Comparison of ENCODE assay signal across 13 mouse cellular contexts in genomic region chr12:98050057-98050456, GRCm38 (mm10).
A peak's percentile ranks its signal among the peaks of the same experiment; 100 is the strongest.
DNase-seq lines count a peak whose midpoint lies in the region; ATAC-seq and TF ChIP-seq lines count a peak whose summit lies in the region.
"Had no signal": no experiment of that assay in that cellular context is flagged by ENCODE, and none has a peak within 500 bp of the region (broad histone marks: within the 10 kb centered on the region; RNA-seq: fewer than 3 reads in every experiment).

No protein-coding gene starts in this region.

- H3K9me3 ChIP-seq in neural tube, embryonic 15.5 days (replicated peaks), result no peaks in the 10 kb centered on the region

- no peaks in the 10 kb centered on the region for H3K36me3 ChIP-seq in kidney, adult 2 months (ENCODE audit: control insufficient read depth, insufficient read depth, low read length)
- no peaks in the 10 kb centered on the region for H3K36me3 ChIP-seq in neural tube, embryonic 15.5 days

- no peak overlapping the region for H3K4me2 ChIP-seq in neural tube, embryonic 15.5 days

- TF ChIP-seq CTCF in kidney, adult 2 months (conservative IDR thresholded peaks at IDR 0.05; ENCODE audit: insufficient read depth, insufficient read length, low read depth, low read length), result no peak

- H3K4me3 ChIP-seq in kidney, adult 2 months (ENCODE audit: insufficient read depth, low read depth, low read length), result no peak overlapping the region
- H3K4me3 ChIP-seq in neural tube, embryonic 15.5 days (replicated peaks), result no peak overlapping the region

- DNase-seq in kidney, adult 2 months, result peak; percentile 8
- DNase-seq in kidney, adult 8-10 months, result no peak
- peak; percentile 36 for DNase-seq in neural tube, embryonic 10.5 days (ENCODE audit: extremely low spot score, low spot score)
- DNase-seq in kidney, postnatal 14 days, result peak; percentile 10
- DNase-seq in retina, postnatal 1 day, result peak; percentile 12
- DNase-seq in cerebellum, postnatal 25 days, result no peak
- DNase-seq: cerebellum, postnatal 36 days; thymus, postnatal 4 days had no signal

- 17% methylated on average over 5 of the region's 5 CpGs for WGBS in kidney, adult 2 months
- WGBS in neural tube, embryonic 15.5 days, result 8% methylated on average over 5 of the region's 5 CpGs

- ATAC-seq in neural tube, embryonic 15.5 days (ENCODE audit: low FRiP score), result no peak
- no peak for ATAC-seq in megakaryocyte, adult 5-6 weeks (ENCODE audit: poor library complexity, severe bottlenecking)
- ATAC-seq: CD4-positive, CD25-positive, alpha-beta regulatory T cell, adult 4 months had no signal

- no peak overlapping the region for H3K27ac ChIP-seq in kidney, adult 2 months (ENCODE audit: insufficient read depth, low read depth, low read length)
- H3K27ac ChIP-seq in neural tube, embryonic 15.5 days (replicated peaks), result no peak overlapping the region
- H3K27ac ChIP-seq: liver, embryonic 14.5 days; stomach, postnatal 0 days had no signal

- H3K4me1 ChIP-seq in kidney, adult 2 months (ENCODE audit: control insufficient read depth, insufficient read depth, low read length), result no peaks in the 10 kb centered on the region
- H3K4me1 ChIP-seq in neural tube, embryonic 15.5 days, result peaks cover 8% of the 10 kb centered on the region

- no peak overlapping the region for H3K9ac ChIP-seq in neural tube, embryonic 15.5 days (replicated peaks)
- H3K9ac ChIP-seq: liver, embryonic 14.5 days had no signal

- TF ChIP-seq POLR2A in kidney, adult 2 months (IDR thresholded peaks at IDR 0.05; ENCODE audit: low read depth, low read length), result no peak

- no peaks in the 10 kb centered on the region for H3K27me3 ChIP-seq in kidney, adult 2 months (replicated peaks; ENCODE audit: control insufficient read depth, insufficient read depth, low read length)
- H3K27me3 ChIP-seq in neural tube, embryonic 15.5 days (replicated peaks), result no peaks in the 10 kb centered on the region

Comparison
In these comparisons a context has a peak if more than half of its experiments do, and no peak if none do; other contexts are left out.
1. DNase-seq: peak in kidney, adult 2 months (single experiment), neural tube, embryonic 10.5 days (single experiment), kidney, postnatal 14 days (single experiment) and retina, postnatal 1 day (single experiment); none in kidney, adult 8-10 months (0 of 2) and cerebellum, postnatal 25 days (0 of 2).